Mouse (Mus musculus) liver, adult 2 months (tissue): ENCODE results near the gene Ndrg2. TPM values are rescaled to one million over a fixed set of nuclear protein-coding genes. Genes with fewer than 3 reads are reported as not detected.

Source experiments
- DNase-seq: peaks from one replicate; pipeline ENCODE4 v3.0.0-alpha.2; 2011; ENCODE audit warnings: low read depth, low spot score; ENCODE audit errors: extremely low read depth
- H3K27ac ChIP-seq: fragments of 200-500 bp; replicated peaks from 2 replicates; pipeline ENCODE4 v1.5.1; 2012; ENCODE audit warnings: low read depth, mild to moderate bottlenecking, control low read depth, inconsistent platforms, low read length; ENCODE audit not compliant: insufficient read depth
- H3K27me3 ChIP-seq: fragments of 200-500 bp; 2 replicates; pipeline ENCODE4 v1.6.1; 2012; ENCODE audit warnings: mild to moderate bottlenecking, moderate library complexity, low read length, inconsistent platforms; ENCODE audit not compliant: control insufficient read depth, insufficient read depth
- H3K36me3 ChIP-seq: fragments of 200-500 bp; 2 replicates; pipeline ENCODE4 v1.6.1; 2012; ENCODE audit warnings: low read length, inconsistent platforms; ENCODE audit not compliant: control insufficient read depth, insufficient read depth
- H3K4me1 ChIP-seq: fragments of 200-500 bp; 2 replicates; pipeline ENCODE4 v1.6.1; 2011; ENCODE audit warnings: low read length; ENCODE audit not compliant: control insufficient read depth, insufficient read depth
- H3K4me3 ChIP-seq: fragments of 200-500 bp; 2 replicates; pipeline ENCODE4 v1.5.1; 2011; ENCODE audit warnings: low read depth, mild to moderate bottlenecking, control low read depth, low read length, moderate library complexity; ENCODE audit not compliant: insufficient read depth
- H3K79me2 ChIP-seq: fragments of 200-500 bp; 2 replicates; pipeline ENCODE4 v1.6.1; 2012; ENCODE audit warnings: inconsistent platforms, mild to moderate bottlenecking, low read length, moderate library complexity; ENCODE audit not compliant: control insufficient read depth, insufficient read depth
- H3K9ac ChIP-seq: fragments of 200-500 bp; 2 replicates; pipeline ENCODE4 v1.6.1; 2012; ENCODE audit warnings: low read depth, mild to moderate bottlenecking, control low read depth, inconsistent platforms, low read length
- CTCF ChIP-seq: fragments of 200-500 bp; IDR thresholded peaks from 2 replicates; pipeline ENCODE4 v1.5.1; 2011; ENCODE audit warnings: low read depth, low read length, control low read depth
- POLR2A ChIP-seq: fragments of 200-500 bp; IDR thresholded peaks from 2 replicates; pipeline ENCODE4 v1.6.1; 2011; ENCODE audit warnings: low read length, control low read depth; ENCODE audit not compliant: insufficient read depth; ENCODE audit errors: extremely low read depth
- WGBS: fragments of 180-500 bp; shearing (Covaris S2); methylation state at CpG from one replicate; pipeline ENCODE4 v1.1.7; 2018; 5-methylcytosine and 5-hydroxymethylcytosine counted together
- polyA plus RNA-seq: library from polyadenylated mRNA; depleted of rRNA; stranded (reverse); fragments of >200 nt; gene quantifications from 2 replicates; pipeline ENCODE4 v1.2.3, GENCODE M21; 2012; rRNA removed
- total RNA-seq: library from RNA; depleted of rRNA; stranded (reverse); fragments of >200 nt; gene quantifications from 2 replicates; pipeline ENCODE4 v1.2.3, GENCODE M21; 2014; rRNA removed

Gene Ndrg2
- total RNA-seq (1,230 and 1,535 TPM in 2 replicates), polyA plus RNA-seq (1,907 and 2,831 TPM in 2 replicates)

- Histone ChIP-seq H3K27me3 (no peaks in the 10 kb centered on the region), H3K4me3 (peak within 1 kb of the TSS; percentile 82), H3K9ac (peak within 1 kb of the TSS; percentile 96), H3K27ac (peak within 1 kb of the TSS; percentile 100), H3K4me1 (peaks cover 17% of the 10 kb centered on the region), H3K36me3 (peaks cover 19% of the 10 kb centered on the region), H3K79me2 (peaks cover 15% of the 10 kb centered on the region; the same call in 1 of the 2 replicates)
- DNase-seq, result peak; percentile 79
- TF ChIP-seq POLR2A, result 0 out of 2 replicates have a peak, but pooled peaks have one; percentile 50
- no peak for TF ChIP-seq CTCF
- WGBS, result 9% methylated on average over 21 of the region's 23 CpGs
These were observed at the start of gene Ndrg2 for GRCm38 (mm10) chr14:51913960-51914762. Ndrg2 (minus strand) TSS chr14:51914158.

GRCm38 (mm10) chr14:51960316-51960715, 46.4 kb upstream of the Ndrg2 start:
- no peak overlapping the region for H3K4me3 ChIP-seq
- no peaks in the 10 kb centered on the region for H3K79me2 ChIP-seq
- no peaks in the 10 kb centered on the region for H3K36me3 ChIP-seq
- no peaks in the 10 kb centered on the region for H3K4me1 ChIP-seq
- no peak overlapping the region for H3K9ac ChIP-seq
- H3K27ac ChIP-seq, result no peak overlapping the region
- 60% methylated on average over 2 of the region's 2 CpGs for WGBS
- DNase-seq, result no peak
- no peaks in the 10 kb centered on the region for H3K27me3 ChIP-seq
- no peak for TF ChIP-seq POLR2A

GRCm38 (mm10) chr14:51943336-51943735, 29.4 kb upstream of the Ndrg2 start:
- Histone ChIP-seq H3K79me2 (no peaks in the 10 kb centered on the region), H3K4me3 (no peak overlapping the region), H3K27me3 (no peaks in the 10 kb centered on the region), H3K27ac (peak overlapping the region; percentile 98), H3K4me1 (peaks cover 19% of the 10 kb centered on the region), H3K36me3 (peaks cover 3% of the 10 kb centered on the region; the same call in 1 of the 2 replicates), H3K9ac (peak overlapping the region; percentile 21; the same call in 1 of the 2 replicates)
- DNase-seq, result peak; percentile 71
- no peak for TF ChIP-seq CTCF
- TF ChIP-seq POLR2A, result no peak
- 33% methylated on average over 6 of the region's 6 CpGs for WGBS

- Histone ChIP-seq H3K9ac (peak overlapping the region; percentile 74), H3K27ac (peak overlapping the region; percentile 98), H3K36me3 (peaks cover 3% of the 10 kb centered on the region; the same call in 1 of the 2 replicates), H3K4me1 (peaks cover 19% of the 10 kb centered on the region), H3K27me3 (no peaks in the 10 kb centered on the region), H3K4me3 (no peak overlapping the region; the same call in 1 of the 2 replicates), H3K79me2 (no peaks in the 10 kb centered on the region)
- DNase-seq, result peak; percentile 72
- TF ChIP-seq POLR2A (no peak), CTCF (no peak)
- WGBS, result 26% methylated on average over 7 of the region's 7 CpGs
These were observed 28.3 kb upstream of the Ndrg2 start for GRCm38 (mm10) chr14:51942236-51942635.

GRCm38 (mm10) chr14:51941577-51941976, 27.6 kb upstream of the Ndrg2 start:
- H3K4me3 ChIP-seq, result peak overlapping the region; percentile 42
- no peaks in the 10 kb centered on the region for H3K27me3 ChIP-seq
- peaks cover 19% of the 10 kb centered on the region for H3K4me1 ChIP-seq
- no peak for TF ChIP-seq CTCF
- no peak for TF ChIP-seq POLR2A
- DNase-seq, result peak; percentile 88
- H3K27ac ChIP-seq, result peak overlapping the region; percentile 99
- peaks cover 3% of the 10 kb centered on the region; the same call in 1 of the 2 replicates for H3K36me3 ChIP-seq
- H3K79me2 ChIP-seq, result no peaks in the 10 kb centered on the region
- WGBS, result 9% methylated on average over 9 of the region's 9 CpGs
- peak overlapping the region; percentile 74 for H3K9ac ChIP-seq
